18 mouse cellular contexts compared by ENCODE assay signal in the genomic region with DNA sequence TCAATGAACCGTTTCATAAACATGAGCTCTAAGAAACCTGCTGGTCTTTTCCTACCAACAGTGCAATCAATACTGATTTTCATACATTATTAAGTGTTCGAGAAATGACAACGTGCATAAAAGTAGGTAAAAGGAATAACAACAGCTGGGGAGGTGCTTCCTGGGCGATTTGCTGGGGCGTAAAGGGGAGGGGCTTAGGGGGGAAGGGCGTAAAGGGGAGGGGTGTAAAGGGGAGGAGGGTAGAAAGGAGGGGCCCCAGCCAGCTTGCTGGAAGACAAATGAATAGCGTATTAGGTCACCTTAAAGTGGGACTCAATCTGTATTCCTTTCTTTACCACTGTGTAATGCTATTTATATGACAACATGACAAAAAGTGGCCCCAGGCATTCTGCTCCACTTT. TPM values are rescaled to one million over a fixed set of nuclear protein-coding genes. Genes with fewer than 3 reads are reported as not detected.
"Had no signal": no experiment of that assay in that cellular context is flagged by ENCODE, and none has a peak within 500 bp of the region (broad histone marks: within the 10 kb centered on the region; RNA-seq: fewer than 3 reads in every experiment).

No protein-coding gene starts in this region.

- H3K9me3 ChIP-seq: kidney, embryonic 15.5 days; limb, embryonic 15.5 days; lung, embryonic 15.5 days; midbrain, embryonic 15.5 days; stomach, embryonic 15.5 days had no signal

- H3K4me3 ChIP-seq: kidney, embryonic 15.5 days; limb, embryonic 15.5 days; lung, embryonic 15.5 days; megakaryocyte, embryonic 14.5 days; midbrain, embryonic 15.5 days; stomach, embryonic 15.5 days had no signal

- H3K4me1 ChIP-seq: limb, embryonic 15.5 days; megakaryocyte, embryonic 14.5 days had no signal

- H3K27me3 ChIP-seq: kidney, embryonic 15.5 days; limb, embryonic 15.5 days; lung, embryonic 15.5 days; midbrain, embryonic 15.5 days; stomach, embryonic 15.5 days had no signal

- H3K4me2 ChIP-seq: kidney, embryonic 15.5 days; limb, embryonic 15.5 days; lung, embryonic 15.5 days; midbrain, embryonic 11.5 days; midbrain, embryonic 15.5 days; stomach, embryonic 15.5 days had no signal

- H3K27ac ChIP-seq: kidney, embryonic 15.5 days; limb, embryonic 15.5 days; lung, embryonic 15.5 days; macrophage; midbrain, embryonic 15.5 days; stomach, embryonic 15.5 days had no signal

- DNase-seq: kidney, adult 2 months; kidney, postnatal 14 days; layer of hippocampus, postnatal 36 days; lung, postnatal 14 days; right cerebral cortex, postnatal 4 days; spleen, adult 18-20 months; thymus, postnatal 4 days had no signal

- H3K9ac ChIP-seq: kidney, embryonic 15.5 days; limb, embryonic 15.5 days; lung, embryonic 15.5 days; midbrain, embryonic 15.5 days; stomach, embryonic 15.5 days had no signal

- H3K36me3 ChIP-seq: kidney, embryonic 15.5 days; limb, embryonic 15.5 days; lung, embryonic 15.5 days; midbrain, embryonic 15.5 days; stomach, embryonic 15.5 days had no signal

- ATAC-seq: intestine, embryonic 16.5 days had no signal

RNA-seq across cellular contexts. Expression of gene Gfra1, which starts 13.9 kb away (rescaled TPM):
- total RNA-seq: monocyte, adult 5-6 weeks; neutrophil, adult 5-6 weeks had no signal
- polyA plus RNA-seq: macrophage had no signal
